Mouse (Mus musculus): Measurements from ENCODE around the gene Elf2. TPM values are rescaled to one million over a fixed set of nuclear protein-coding genes. Genes with fewer than 3 reads are reported as not detected.

The Elf2 gene
- polyA plus RNA-seq, 1 experiment from 2014 or later: 50.3 TPM

DNA sequence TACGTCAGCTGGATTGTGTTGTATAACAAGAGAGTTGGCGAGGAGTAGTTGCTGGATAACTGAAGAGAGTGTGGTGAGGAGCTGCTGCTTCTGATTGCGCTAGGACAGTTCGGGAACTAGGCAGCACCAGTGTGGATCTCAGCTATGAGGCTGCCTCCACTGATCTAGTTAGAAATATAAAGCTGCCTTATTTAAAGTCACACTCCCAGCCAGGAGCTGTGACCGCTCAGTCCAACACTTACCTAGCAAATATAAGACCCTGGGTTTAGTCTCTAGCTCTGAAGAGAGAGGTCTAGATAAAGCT lies 105.8 kb downstream of the Elf2 start:
- WGBS: 80% methylated on average over 5 of the region's 5 CpGs
- ATAC-seq: peak; percentile 76
- H3K36me3 ChIP-seq: peaks cover 4% of the 10 kb centered on the region; the same call in 1 of the 2 replicates
- no peak overlapping the region for H3K4me3 ChIP-seq (replicated peaks)
- no peaks in the 10 kb centered on the region for H3K9me3 ChIP-seq
- H3K9ac ChIP-seq (replicated peaks): no peak overlapping the region
- no peaks in the 10 kb centered on the region for H3K27me3 ChIP-seq
- H3K4me2 ChIP-seq (replicated peaks): no peak overlapping the region
- no peak overlapping the region for H3K27ac ChIP-seq
- H3K4me1 ChIP-seq (replicated peaks): peaks cover 3% of the 10 kb centered on the region

DNA sequence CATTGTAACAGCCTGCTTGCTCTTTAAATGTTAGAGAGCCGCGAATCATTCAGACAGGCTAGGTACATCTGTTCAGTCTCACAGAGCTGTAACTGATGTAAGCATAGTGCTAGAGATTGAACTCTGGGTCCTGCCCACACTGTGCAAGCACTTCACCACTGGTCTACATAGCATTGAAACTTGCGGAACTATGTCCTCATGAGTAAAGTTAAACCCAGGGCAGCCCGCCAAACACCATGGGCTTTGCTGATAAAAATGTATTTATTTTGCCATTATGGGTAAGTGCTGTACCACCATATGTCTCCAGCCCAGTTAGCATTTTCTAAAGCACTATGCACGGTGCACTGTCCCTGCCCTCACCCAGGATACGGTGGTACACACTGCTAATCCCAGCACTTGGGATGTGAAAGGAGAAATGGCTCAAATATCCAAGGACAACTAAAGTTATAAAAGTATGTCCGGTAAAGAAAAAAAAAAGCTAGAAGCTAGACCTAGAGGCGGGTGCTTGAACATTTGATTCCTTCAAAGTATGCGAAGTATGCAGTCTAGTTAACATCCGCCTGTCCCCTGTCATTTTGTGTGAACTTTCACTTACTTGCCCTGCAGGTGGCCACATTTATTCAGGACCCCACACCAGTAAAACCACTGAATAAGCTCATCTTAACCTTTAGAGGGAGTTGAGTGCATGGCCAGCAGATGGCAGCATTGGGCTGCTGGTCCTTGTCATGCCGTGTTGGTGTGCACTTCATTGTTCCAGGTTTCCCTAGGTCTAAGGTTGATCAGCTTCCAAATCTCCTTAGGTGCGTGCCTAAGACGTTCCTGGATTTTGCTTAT lies 106.3 kb downstream of the Elf2 start:
- Histone ChIP-seq H3K9me3 (no peaks in the 10 kb centered on the region), H3K27ac (no peak overlapping the region), H3K4me3 (replicated peaks) (no peak overlapping the region), H3K9ac (replicated peaks) (no peak overlapping the region), H3K4me2 (replicated peaks) (no peak overlapping the region), H3K4me1 (replicated peaks) (peaks cover 3% of the 10 kb centered on the region), H3K36me3 (no peaks in the 10 kb centered on the region), H3K27me3 (no peaks in the 10 kb centered on the region)
- WGBS: 52% methylated on average over 13 of the region's 13 CpGs
- ATAC-seq: peak; percentile 87

DNA sequence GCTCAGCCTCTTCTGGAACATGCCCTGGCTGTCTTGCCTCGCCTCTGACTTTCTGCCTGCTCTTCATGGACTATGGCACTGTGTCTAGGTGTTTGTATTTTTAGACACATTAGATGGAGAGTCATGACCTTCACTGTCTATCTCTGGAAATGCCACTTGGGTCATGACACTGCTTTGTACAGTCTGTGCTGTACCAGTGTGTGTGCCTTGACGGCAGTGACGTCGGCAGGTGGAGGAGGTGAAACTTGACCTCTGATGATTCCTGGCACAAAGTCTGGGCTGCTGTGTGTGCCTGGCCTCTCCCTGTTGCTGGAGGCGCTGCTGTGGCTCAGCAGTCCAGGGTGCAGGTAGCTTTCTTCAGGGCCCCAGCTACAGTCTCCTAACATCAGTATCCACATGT lies 107.0 kb downstream of the Elf2 start:
- Histone ChIP-seq H3K4me1 (replicated peaks) (peaks cover 6% of the 10 kb centered on the region), H3K4me3 (replicated peaks) (no peak overlapping the region), H3K9me3 (no peaks in the 10 kb centered on the region), H3K9ac (replicated peaks) (no peak overlapping the region), H3K36me3 (no peaks in the 10 kb centered on the region), H3K4me2 (replicated peaks) (no peak overlapping the region), H3K27ac (no peak overlapping the region), H3K27me3 (no peaks in the 10 kb centered on the region)
- ATAC-seq: no peak
- 83% methylated on average over 5 of the region's 5 CpGs for WGBS

DNA sequence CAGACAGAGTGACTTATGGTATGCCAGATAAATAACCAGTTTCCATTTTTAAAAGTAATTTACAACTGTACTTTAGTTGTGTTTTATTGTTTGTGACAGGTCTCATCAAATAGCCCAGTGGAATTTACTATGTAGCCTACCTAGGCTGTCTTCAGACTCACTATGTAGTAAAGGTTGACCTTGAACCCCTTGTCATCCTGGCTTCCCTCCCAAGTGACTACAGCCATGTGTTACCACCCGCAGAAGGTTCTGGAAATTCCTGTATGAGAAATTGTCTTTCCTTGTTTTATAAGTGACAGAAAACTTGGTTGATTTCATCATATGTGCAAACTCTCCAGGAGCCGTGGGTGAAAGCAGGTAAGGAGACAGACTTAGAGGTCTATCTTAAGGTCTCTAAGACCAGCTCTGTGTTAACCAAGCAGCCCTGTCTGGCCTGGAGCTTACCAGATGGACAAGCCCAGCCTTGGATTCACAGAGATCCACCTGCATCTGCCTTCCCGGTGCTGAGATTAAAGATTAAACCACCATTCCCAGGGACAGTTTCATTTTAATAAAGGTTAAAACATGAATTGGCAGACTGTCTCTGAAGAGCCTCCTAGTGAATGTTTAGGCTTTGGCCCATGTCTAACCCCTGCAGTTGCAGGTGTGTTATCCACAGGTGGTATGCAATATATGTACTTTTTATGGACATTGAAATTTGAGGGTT lies 108.1 kb downstream of the Elf2 start:
- 93% methylated on average over 3 of the region's 3 CpGs for WGBS
- H3K9ac ChIP-seq (replicated peaks): no peak overlapping the region

DNA sequence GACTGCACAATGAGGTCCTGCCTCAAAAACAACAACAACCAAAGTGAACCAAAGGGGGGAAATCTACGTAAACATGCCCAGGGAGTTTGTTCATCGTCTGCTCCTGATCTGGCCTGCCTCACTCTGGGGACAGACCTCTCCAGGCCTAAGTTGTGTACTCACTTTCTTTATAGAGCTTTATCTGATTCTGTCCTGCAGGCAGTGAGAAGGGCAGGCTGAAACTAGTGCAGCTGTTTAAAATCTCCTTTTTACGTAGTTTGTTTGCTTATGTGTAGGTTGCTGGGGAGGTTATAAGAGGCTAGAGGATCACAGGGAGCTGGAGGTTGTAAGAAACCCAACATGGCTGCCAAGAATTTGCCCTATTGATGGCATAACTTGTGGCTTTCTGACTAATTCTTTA lies 109.0 kb downstream of the Elf2 start:
- no peak overlapping the region for H3K4me2 ChIP-seq (replicated peaks)

More for the DNA sequence above, 108.1 kb downstream of the Elf2 start:
- H3K9me3 ChIP-seq: no peaks in the 10 kb centered on the region
- no peak overlapping the region for H3K4me3 ChIP-seq (replicated peaks)
- no peak for ATAC-seq
- H3K27me3 ChIP-seq: no peaks in the 10 kb centered on the region
- no peak overlapping the region for H3K27ac ChIP-seq
- peaks cover 6% of the 10 kb centered on the region for H3K4me1 ChIP-seq (replicated peaks)
- H3K4me2 ChIP-seq (replicated peaks): no peak overlapping the region
- H3K36me3 ChIP-seq: no peaks in the 10 kb centered on the region

DNA sequence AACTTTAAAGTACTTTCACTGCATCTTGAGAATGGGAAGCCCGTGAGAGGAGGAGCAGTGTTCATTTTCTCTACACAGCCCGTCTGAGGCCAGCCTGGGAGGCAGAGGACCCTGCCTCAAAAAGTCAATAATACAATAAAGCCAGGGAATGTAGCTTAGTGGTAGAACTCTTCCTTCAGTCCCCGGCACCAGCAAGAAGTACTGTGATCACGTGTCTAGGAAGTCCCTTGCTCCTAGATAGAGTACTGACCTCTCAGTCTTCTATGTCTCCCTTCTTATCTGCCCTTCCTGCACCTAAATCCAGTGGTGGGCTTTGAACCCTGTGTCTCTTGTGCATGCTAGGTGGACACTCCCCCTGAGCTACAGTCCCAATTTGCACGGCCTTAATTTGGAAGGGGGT lies 109.6 kb downstream of the Elf2 start:
- no peak overlapping the region for H3K4me3 ChIP-seq (replicated peaks)
- H3K27me3 ChIP-seq: no peaks in the 10 kb centered on the region
- WGBS: 80% methylated on average over 5 of the region's 5 CpGs
- no peaks in the 10 kb centered on the region for H3K36me3 ChIP-seq
- ATAC-seq: no peak
- peaks cover 18% of the 10 kb centered on the region for H3K4me1 ChIP-seq (replicated peaks)
- no peak overlapping the region for H3K9ac ChIP-seq (replicated peaks)
- H3K9me3 ChIP-seq: no peaks in the 10 kb centered on the region
- no peak overlapping the region for H3K4me2 ChIP-seq (replicated peaks)
- no peak overlapping the region for H3K27ac ChIP-seq

More for the DNA sequence above, 109.0 kb downstream of the Elf2 start:
- no peaks in the 10 kb centered on the region for H3K36me3 ChIP-seq
- no peak overlapping the region for H3K9ac ChIP-seq (replicated peaks)
- no peak for ATAC-seq
- H3K27me3 ChIP-seq: no peaks in the 10 kb centered on the region
- H3K27ac ChIP-seq: no peak overlapping the region
- no peak overlapping the region for H3K4me3 ChIP-seq (replicated peaks)
- H3K4me1 ChIP-seq (replicated peaks): peaks cover 14% of the 10 kb centered on the region
- 72% methylated on average over 3 of the region's 3 CpGs for WGBS
- no peaks in the 10 kb centered on the region for H3K9me3 ChIP-seq

DNA sequence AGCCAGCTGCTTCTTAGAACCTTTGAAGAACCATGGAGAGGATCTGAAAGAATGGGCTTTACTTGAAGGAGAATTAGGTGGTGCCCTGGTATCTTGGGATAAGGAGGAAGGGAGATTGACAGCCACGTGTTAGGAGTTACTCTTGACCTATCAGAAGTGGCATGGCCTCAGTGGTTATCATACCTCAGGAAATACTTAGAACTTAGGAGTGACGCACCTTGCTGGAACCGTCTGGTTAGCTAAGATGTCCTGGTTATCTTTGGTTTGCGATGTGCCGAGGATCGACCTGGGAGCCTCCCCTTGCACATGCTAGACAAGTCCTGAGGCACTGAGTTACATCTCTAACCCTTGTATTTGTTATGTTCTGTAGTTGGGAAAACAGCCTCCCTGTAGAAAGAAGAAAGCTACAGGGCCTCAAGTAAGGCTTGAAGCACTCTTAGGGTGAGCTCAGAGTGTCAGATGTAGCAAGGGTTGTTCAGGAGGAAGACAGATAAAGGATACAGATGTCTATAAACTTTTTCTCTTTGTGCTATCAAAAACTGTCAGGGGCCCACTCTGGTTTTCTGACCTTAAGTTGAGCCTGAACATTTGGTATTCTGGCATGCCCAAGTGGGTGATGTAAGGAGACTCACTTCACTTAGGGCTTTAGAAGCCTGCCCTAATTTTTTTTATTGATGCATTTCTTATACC lies 110.2 kb downstream of the Elf2 start:
- H3K9ac ChIP-seq (replicated peaks): no peak overlapping the region
- H3K4me1 ChIP-seq (replicated peaks): peaks cover 24% of the 10 kb centered on the region
- no peak overlapping the region for H3K4me3 ChIP-seq (replicated peaks)
- no peak for ATAC-seq
- no peaks in the 10 kb centered on the region for H3K27me3 ChIP-seq
- H3K4me2 ChIP-seq (replicated peaks): no peak overlapping the region
- no peaks in the 10 kb centered on the region for H3K9me3 ChIP-seq
- WGBS: 96% methylated on average over 6 of the region's 6 CpGs
- H3K36me3 ChIP-seq: no peaks in the 10 kb centered on the region
- H3K27ac ChIP-seq: no peak overlapping the region

DNA sequence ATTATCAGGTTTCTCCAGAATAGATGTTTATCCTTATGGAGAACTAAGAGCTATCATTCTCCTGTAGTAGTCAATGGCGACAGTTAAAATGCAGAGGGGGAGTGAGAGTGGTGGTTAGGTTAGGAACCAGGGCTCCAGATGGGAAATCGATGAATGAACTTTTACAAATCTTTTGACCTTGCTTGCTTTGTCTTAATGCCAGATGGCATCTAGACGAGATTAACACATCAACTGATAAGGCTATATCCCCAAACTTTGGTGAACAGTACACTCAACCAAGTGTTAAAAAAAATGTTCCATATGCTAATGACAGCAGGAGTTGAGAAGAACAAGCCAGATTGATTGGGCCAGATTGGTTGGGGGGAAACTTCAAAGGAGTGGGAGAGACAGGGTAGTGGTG lies 111.2 kb downstream of the Elf2 start:
- 78% methylated on average over 3 of the region's 3 CpGs for WGBS
- Histone ChIP-seq H3K36me3 (no peaks in the 10 kb centered on the region), H3K27ac (no peak overlapping the region), H3K4me1 (replicated peaks) (peaks cover 21% of the 10 kb centered on the region), H3K9me3 (no peaks in the 10 kb centered on the region), H3K4me3 (replicated peaks) (no peak overlapping the region), H3K9ac (replicated peaks) (no peak overlapping the region), H3K27me3 (no peaks in the 10 kb centered on the region), H3K4me2 (replicated peaks) (no peak overlapping the region)
- ATAC-seq: no peak

DNA sequence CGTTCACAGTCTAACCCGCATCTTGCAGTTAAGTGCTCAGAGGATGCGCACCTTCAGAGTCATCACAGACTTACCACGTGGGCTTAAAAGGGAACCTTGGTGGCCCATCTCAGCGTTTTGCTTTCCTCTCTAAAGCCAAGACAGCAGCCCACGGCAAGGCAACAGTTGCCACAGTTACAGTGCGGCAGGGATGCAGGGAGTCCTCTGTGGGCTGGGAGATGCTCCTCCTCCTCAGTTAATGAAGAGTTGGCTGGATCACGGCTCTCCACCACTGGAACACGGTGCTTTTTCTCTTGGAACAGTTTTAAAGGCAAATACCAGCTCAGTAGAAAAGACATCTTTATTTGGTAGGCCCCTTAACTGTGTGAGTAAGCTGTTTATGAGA lies 111.7 kb downstream of the Elf2 start:
- WGBS: 78% methylated on average over 9 of the region's 9 CpGs
- ATAC-seq: no peak
- H3K36me3 ChIP-seq: no peaks in the 10 kb centered on the region
- no peak overlapping the region for H3K9ac ChIP-seq (replicated peaks)
- H3K27me3 ChIP-seq: no peaks in the 10 kb centered on the region
- H3K4me2 ChIP-seq (replicated peaks): no peak overlapping the region
- H3K4me3 ChIP-seq (replicated peaks): no peak overlapping the region
- no peaks in the 10 kb centered on the region for H3K9me3 ChIP-seq
- no peak overlapping the region for H3K27ac ChIP-seq
- peaks cover 24% of the 10 kb centered on the region for H3K4me1 ChIP-seq (replicated peaks)

DNA sequence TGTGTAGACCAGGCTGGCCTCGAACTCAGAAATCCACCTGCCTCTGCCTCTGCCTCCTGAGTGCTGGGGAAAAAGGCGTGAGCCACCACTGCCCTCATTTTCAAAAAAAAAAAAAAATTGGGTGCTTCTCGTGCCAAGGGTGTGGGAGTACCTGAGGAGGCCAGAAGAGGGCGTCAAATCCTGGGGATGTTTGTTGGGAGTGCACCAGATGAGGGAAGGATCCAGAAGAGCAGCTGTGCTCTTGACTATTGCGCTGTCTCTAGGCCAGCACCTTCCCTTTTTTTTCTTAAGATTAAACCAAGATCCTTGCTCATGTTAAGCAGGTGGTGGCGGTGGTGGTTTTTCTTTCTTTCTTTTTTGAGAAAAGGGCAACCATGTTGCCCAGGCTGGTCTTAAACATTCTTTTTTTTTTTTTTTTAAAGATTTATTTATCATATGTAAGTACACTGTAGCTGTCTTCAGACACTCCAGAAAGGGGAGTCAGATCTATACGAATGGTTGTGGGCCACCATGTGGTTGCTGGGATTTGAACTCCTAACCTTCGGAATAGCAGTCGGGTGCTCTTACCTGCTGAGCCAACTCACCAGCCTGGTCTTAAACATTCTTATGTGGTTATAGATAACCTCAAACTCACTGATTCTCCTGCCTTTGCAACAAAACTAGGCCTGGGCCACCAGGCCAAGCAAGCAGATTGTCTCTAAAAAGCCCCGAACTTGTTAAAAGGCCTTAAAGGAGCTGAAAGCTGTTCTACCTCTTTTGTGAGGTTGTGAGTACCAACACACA lies 112.2 kb downstream of the Elf2 start:
- 81% methylated on average over 10 of the region's 10 CpGs for WGBS

DNA sequence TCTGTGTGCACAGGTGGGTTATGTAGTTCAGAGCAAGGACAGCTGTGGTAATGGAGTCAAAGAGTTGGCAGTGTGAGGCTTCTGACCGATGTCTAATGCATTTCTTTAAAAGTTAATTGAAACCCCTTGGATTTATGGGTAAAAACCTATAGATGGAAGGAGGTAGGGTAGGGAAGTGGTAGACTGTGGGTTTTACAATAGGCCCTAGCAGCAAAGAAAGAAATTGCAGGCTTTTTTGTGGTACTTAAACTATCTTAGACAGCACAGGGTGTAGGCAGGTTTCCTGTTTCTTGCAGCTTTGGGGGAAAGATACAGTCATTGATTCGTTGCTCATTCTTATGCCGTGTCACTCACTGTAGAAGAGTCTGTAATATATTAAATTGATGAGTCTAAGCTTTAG lies 113.9 kb downstream of the Elf2 start:
- no peak for ATAC-seq
- Histone ChIP-seq H3K9ac (replicated peaks) (no peak overlapping the region), H3K4me1 (replicated peaks) (peaks cover 30% of the 10 kb centered on the region), H3K36me3 (no peaks in the 10 kb centered on the region), H3K9me3 (no peaks in the 10 kb centered on the region), H3K4me2 (replicated peaks) (peak overlapping the region; percentile 74; the same call in 1 of the 2 replicates), H3K4me3 (replicated peaks) (no peak overlapping the region), H3K27ac (no peak overlapping the region), H3K27me3 (no peaks in the 10 kb centered on the region)
- WGBS: 92% methylated on average over 3 of the region's 3 CpGs

More for the DNA sequence above, 112.2 kb downstream of the Elf2 start:
- Histone ChIP-seq H3K27me3 (no peaks in the 10 kb centered on the region), H3K4me1 (replicated peaks) (peaks cover 30% of the 10 kb centered on the region), H3K9me3 (no peaks in the 10 kb centered on the region), H3K4me3 (replicated peaks) (no peak overlapping the region), H3K36me3 (no peaks in the 10 kb centered on the region), H3K4me2 (replicated peaks) (no peak overlapping the region), H3K9ac (replicated peaks) (no peak overlapping the region), H3K27ac (no peak overlapping the region)
- no peak for ATAC-seq

All from midbrain, embryonic 13.5 days (tissue).